Comparison of ENCODE assay signal across 8 mouse cellular contexts in genomic region chr14:14345948-14346812, GRCm38 (mm10). TPM values are rescaled to one million over a fixed set of nuclear protein-coding genes. Genes with fewer than 3 reads are reported as not detected.
DNase-seq lines count a peak whose midpoint lies in the region; ATAC-seq and TF ChIP-seq lines count a peak whose summit lies in the region.

Gene Il3ra (plus strand): TSS chr14:14346275.

- peak; percentile 58 for TF ChIP-seq POLR2A in myocyte (IDR thresholded peaks at IDR 0.05; ENCODE audit: insufficient read length, low read depth)

- peak within 1 kb of the TSS; percentile 61 for H3K9ac ChIP-seq in embryonic facial prominence, embryonic 12.5 days
- peak within 1 kb of the TSS; percentile 62 for H3K9ac ChIP-seq in liver, embryonic 11.5 days (ENCODE audit: low read depth, low read length)
- H3K9ac ChIP-seq in stomach, embryonic 14.5 days (replicated peaks; ENCODE audit: low read depth, low read length), result peak within 1 kb of the TSS; percentile 60

- H3K4me3 ChIP-seq in embryonic facial prominence, embryonic 12.5 days, result peak within 1 kb of the TSS; percentile 63
- peak within 1 kb of the TSS; percentile 73 for H3K4me3 ChIP-seq in liver, embryonic 11.5 days (ENCODE audit: low read depth, low read length)
- peak within 1 kb of the TSS; percentile 75 for H3K4me3 ChIP-seq in myocyte
- H3K4me3 ChIP-seq in stomach, embryonic 14.5 days (ENCODE audit: low read depth, low read length), result peak within 1 kb of the TSS; percentile 59

- ATAC-seq in embryonic facial prominence, embryonic 12.5 days (ENCODE audit: insufficient number of reproducible peaks, insufficient read depth, low FRiP score, low TSS enrichment), result peak; percentile 20
- ATAC-seq in liver, embryonic 11.5 days (replicated peaks; ENCODE audit: low FRiP score), result peak; percentile 41
- peak; percentile 26 for ATAC-seq in stomach, embryonic 14.5 days (ENCODE audit: insufficient number of reproducible peaks, insufficient read depth, low FRiP score, low read depth)

- no peaks in the 10 kb centered on the region for H3K79me2 ChIP-seq in myocyte (ENCODE audit: control insufficient read depth, insufficient read depth)

- peak within 1 kb of the TSS; percentile 76 for H3K27ac ChIP-seq in embryonic facial prominence, embryonic 12.5 days
- peak within 1 kb of the TSS; percentile 74 for H3K27ac ChIP-seq in liver, embryonic 11.5 days (ENCODE audit: low read depth, low read length)
- peak within 1 kb of the TSS; percentile 69 for H3K27ac ChIP-seq in stomach, embryonic 14.5 days (ENCODE audit: low read length)

- no peaks in the 10 kb centered on the region for H3K4me1 ChIP-seq in embryonic facial prominence, embryonic 12.5 days
- H3K4me1 ChIP-seq in liver, embryonic 11.5 days (replicated peaks; ENCODE audit: control insufficient read depth, insufficient read depth, low read length), result no peaks in the 10 kb centered on the region
- no peaks in the 10 kb centered on the region for H3K4me1 ChIP-seq in stomach, embryonic 14.5 days (ENCODE audit: control insufficient read depth, insufficient read depth, low read length)

- H3ac ChIP-seq in myocyte (ENCODE audit: control insufficient read depth, insufficient read length), result peak within 1 kb of the TSS; percentile 53

- peak; percentile 68 to 80 for DNase-seq in left cerebral cortex, adult 18-20 months (ENCODE audit: low spot score in 2 of 2)
- no peak for DNase-seq in left cerebral cortex, adult 11 months (ENCODE audit: low spot score)
- peak; percentile 65 for DNase-seq in heart, adult 8-10 months (ENCODE audit: low spot score)
- peak; percentile 44 to 56 for DNase-seq in kidney, adult 8-10 months
- DNase-seq in liver, embryonic 11.5 days (ENCODE audit: low spot score), result peak; percentile 70

- H3K4me2 ChIP-seq in embryonic facial prominence, embryonic 12.5 days (replicated peaks), result peak within 1 kb of the TSS; percentile 85
- H3K4me2 ChIP-seq in liver, embryonic 11.5 days, result peak within 1 kb of the TSS; percentile 88
- peak within 1 kb of the TSS; percentile 95 for H3K4me2 ChIP-seq in myocyte (ENCODE audit: low read depth)
- H3K4me2 ChIP-seq in stomach, embryonic 14.5 days (replicated peaks; ENCODE audit: low read depth, low read length), result peak within 1 kb of the TSS; percentile 56

- no peaks in the 10 kb centered on the region for H3K27me3 ChIP-seq in embryonic facial prominence, embryonic 12.5 days
- no peaks in the 10 kb centered on the region for H3K27me3 ChIP-seq in liver, embryonic 11.5 days (replicated peaks; ENCODE audit: control insufficient read depth, insufficient read depth, low read length)
- no peaks in the 10 kb centered on the region for H3K27me3 ChIP-seq in myocyte (ENCODE audit: control insufficient read depth, insufficient read depth, insufficient read length)
- H3K27me3 ChIP-seq in stomach, embryonic 14.5 days (ENCODE audit: control insufficient read depth, insufficient read depth, low read length), result no peaks in the 10 kb centered on the region

- H3K9me3 ChIP-seq in embryonic facial prominence, embryonic 12.5 days, result peaks cover 48% of the 10 kb centered on the region
- H3K9me3 ChIP-seq in liver, embryonic 11.5 days (ENCODE audit: control insufficient read depth, low read length), result peaks cover 39% of the 10 kb centered on the region
- H3K9me3 ChIP-seq in stomach, embryonic 14.5 days (ENCODE audit: control insufficient read depth, low read depth, low read length), result peaks cover 45% of the 10 kb centered on the region

- WGBS in embryonic facial prominence, embryonic 12.5 days, result 2% methylated on average over 63 of the region's 69 CpGs
- 2% methylated on average over 57 of the region's 69 CpGs for WGBS in liver, embryonic 11.5 days
- WGBS in stomach, embryonic 14.5 days, result 3% methylated on average over 69 of the region's 69 CpGs

- H3K36me3 ChIP-seq in embryonic facial prominence, embryonic 12.5 days, result 0 out of 2 replicates have a peak, but pooled peaks cover 8% of the 10 kb centered on the region
- peaks cover 4% of the 10 kb centered on the region for H3K36me3 ChIP-seq in liver, embryonic 11.5 days (ENCODE audit: control insufficient read depth, insufficient read depth, low read length)
- H3K36me3 ChIP-seq in myocyte (ENCODE audit: control insufficient read depth, insufficient read depth), result no peaks in the 10 kb centered on the region
- no peaks in the 10 kb centered on the region for H3K36me3 ChIP-seq in stomach, embryonic 14.5 days (ENCODE audit: control insufficient read depth, insufficient read depth, low read length)

TF ChIP-seq in myocyte, 11 proteins besides CTCF, POLR2A, EP300 and RAD21:
- peak in 1 of 3 experiments; percentile 21 for TF ChIP-seq MYOD1 (IDR thresholded peaks at IDR 0.05; ENCODE audit: control insufficient read depth in 1 of 3, insufficient read length in 2 of 3, low read depth in 2 of 3)
- TF ChIP-seq SRF (IDR thresholded peaks at IDR 0.05; ENCODE audit: control insufficient read depth, insufficient read length, low read depth), result no peak
- TF ChIP-seq E2F4 (IDR thresholded peaks at IDR 0.05; ENCODE audit: insufficient read depth), result no peak
- TF ChIP-seq POLR2AphosphoS2 (IDR thresholded peaks at IDR 0.05; ENCODE audit: insufficient read length, low read depth), result no peak
- TF ChIP-seq MYOG (IDR thresholded peaks at IDR 0.05; ENCODE audit: control insufficient read depth in 1 of 3, insufficient read depth in 1 of 3, insufficient read length in 2 of 3, low read depth in 2 of 3), result peak in 1 of 3 experiments; percentile 0
- TF ChIP-seq CEBPB (IDR thresholded peaks at IDR 0.05; ENCODE audit: insufficient read depth, poor library complexity, severe bottlenecking), result peak; percentile 53; the same call in 1 of the 2 replicates
- no peak for TF ChIP-seq REST (IDR thresholded peaks at IDR 0.05; ENCODE audit: insufficient read depth, insufficient read length)
- no peak for TF ChIP-seq TCF12 (IDR thresholded peaks at IDR 0.05; ENCODE audit: insufficient read depth, poor library complexity, severe bottlenecking)
- no peak for TF ChIP-seq MAX (IDR thresholded peaks at IDR 0.05; ENCODE audit: low read depth)
- no peak for TF ChIP-seq USF1 (IDR thresholded peaks at IDR 0.05; ENCODE audit: low read depth)
- no peak for TF ChIP-seq TCF3 (IDR thresholded peaks at IDR 0.05; ENCODE audit: insufficient read length, low read depth)

RNA-seq across cellular contexts. Expression of gene Il3ra, which starts in this region (rescaled TPM):
- total RNA-seq in left cerebral cortex, adult 18-20 months (2021), result 1 to 10 TPM; 3.4 TPM
- 2.7 and 3.4 TPM in 2 replicates for polyA plus RNA-seq in embryonic facial prominence, embryonic 12.5 days (2016; fragmentation: Nextera tagmentation; extraction: Ambion mirVana)
- total RNA-seq in heart, adult 8-10 months (2022), result 1 to 10 TPM; 2.2 to 7.2 (median 3.5) TPM
- 2.8 and 3.3 TPM in 2 replicates for polyA plus RNA-seq in liver, embryonic 11.5 days (2014; fragmentation: Nextera tagmentation; extraction: Ambion mirVana)
- 23.0 TPM for polyA plus RNA-seq in myocyte (2012; fragmentation: generic; extraction: Trizol)
- 4.0 and 6.7 TPM in 2 replicates for polyA plus RNA-seq in stomach, embryonic 14.5 days (2014; fragmentation: Nextera tagmentation; extraction: Ambion mirVana)
